Mouse (Mus musculus): ENCODE data around the gene Gpr132.

- TF ChIP-seq MAX (IDR thresholded peaks at IDR 0.05) (no peak), CTCF (IDR thresholded peaks at IDR 0.05; ENCODE audit: control insufficient read depth, insufficient read depth, insufficient read length) (no peak)
These were observed 57.7 kb downstream of the Gpr132 start for GRCm38 (mm10) chr12:112810092-112810885.

Measured in C2C12 (cell line).